Comparison of ENCODE assay signal across 10 mouse cellular contexts in genomic region chr16:4430232-4430631, GRCm38 (mm10).
"Had no signal": no experiment of that assay in that cellular context is flagged by ENCODE, and none has a peak within 500 bp of the region (broad histone marks: within the 10 kb centered on the region; RNA-seq: fewer than 3 reads in every experiment).

No protein-coding gene starts in this region.

- DNase-seq: kidney, adult 2 months; kidney, postnatal 25 days; liver, embryonic 13.5 days; lung, adult 2 months; lung, postnatal 14 days; lung, postnatal 4 days; midbrain, embryonic 14.5 days; spleen, adult 18-20 months; thymus, adult 18-20 months; thymus, postnatal 36 days had no signal
